ENCODE assay signal across 15 mouse cellular contexts in genomic region chr12:31755885-31756755, GRCm38 (mm10). TPM values are rescaled to one million over a fixed set of nuclear protein-coding genes. Genes with fewer than 3 reads are reported as not detected.
DNase-seq lines count a peak whose midpoint lies in the region; ATAC-seq and TF ChIP-seq lines count a peak whose summit lies in the region.
"Had no signal": no experiment of that assay in that cellular context is flagged by ENCODE, and none has a peak within 500 bp of the region (broad histone marks: within the 10 kb centered on the region; RNA-seq: fewer than 3 reads in every experiment).

No protein-coding gene starts in this region.

- no peaks in the 10 kb centered on the region for H3K36me3 ChIP-seq in spleen, adult 2 months (ENCODE audit: control insufficient read depth, insufficient read depth, low read length)
- H3K36me3 ChIP-seq in forebrain, embryonic 16.5 days (ENCODE audit: control insufficient read depth, insufficient read depth), result no peaks in the 10 kb centered on the region
- H3K36me3 ChIP-seq: midbrain, embryonic 15.5 days; neural tube, embryonic 13.5 days had no signal

- H3K27me3 ChIP-seq in spleen, adult 2 months (ENCODE audit: control insufficient read depth, insufficient read depth, low read length), result no peaks in the 10 kb centered on the region
- H3K27me3 ChIP-seq in forebrain, embryonic 16.5 days (replicated peaks; ENCODE audit: control insufficient read depth, insufficient read depth, low read length), result no peaks in the 10 kb centered on the region
- H3K27me3 ChIP-seq: midbrain, embryonic 15.5 days; neural tube, embryonic 13.5 days had no signal

- intact Hi-C loops in left cerebral cortex, postnatal 36 days (cut with DNase I), result no loop called here

- 33% methylated on average over 2 of the region's 2 CpGs for WGBS in spleen, adult 2 months
- 59% methylated on average over 2 of the region's 2 CpGs for WGBS in forebrain, embryonic 16.5 days

- no peak overlapping the region for H3K4me2 ChIP-seq in forebrain, embryonic 16.5 days (ENCODE audit: low read length)
- H3K4me2 ChIP-seq: midbrain, embryonic 15.5 days; neural tube, embryonic 13.5 days had no signal

- TF ChIP-seq POLR2A in spleen, adult 2 months (IDR thresholded peaks at IDR 0.05; ENCODE audit: low read depth, low read length), result no peak

- peak overlapping the region; percentile 62 for H3K27ac ChIP-seq in spleen, adult 2 months (ENCODE audit: insufficient read depth, low read length)
- H3K27ac ChIP-seq in forebrain, embryonic 16.5 days (ENCODE audit: low read length), result no peak overlapping the region
- H3K27ac ChIP-seq: hindbrain, postnatal 0 days; macrophage; midbrain, embryonic 15.5 days; neural tube, embryonic 13.5 days had no signal

- no peak overlapping the region for H3K4me3 ChIP-seq in spleen, adult 2 months (ENCODE audit: extremely low read depth, insufficient read depth, insufficient read length)
- no peak overlapping the region for H3K4me3 ChIP-seq in forebrain, embryonic 16.5 days (replicated peaks; ENCODE audit: low read length)
- H3K4me3 ChIP-seq: midbrain, embryonic 15.5 days; neural tube, embryonic 13.5 days had no signal

- DNase-seq in spleen, adult 2 months (ENCODE audit: low read depth in 1 of 2, low spot score in 2 of 2), result peak in 1 of 2 experiments; percentile 7
- DNase-seq in spleen, postnatal 14 days (ENCODE audit: low spot score in 2 of 2), result no peak
- DNase-seq in left cerebral cortex, postnatal 36 days (ENCODE audit: low spot score in 2 of 2), result peak; percentile 17 to 36
- peak; percentile 7 to 26 for DNase-seq in thymus, postnatal 36 days
- no peak for DNase-seq in urinary bladder, postnatal 25 days (ENCODE audit: low spot score)
- DNase-seq in cerebellum, adult 9-11 months, result no peak
- DNase-seq: heart, adult 18-20 months; heart, postnatal 10 days; kidney, postnatal 36 days had no signal

- no peak for TF ChIP-seq CTCF in spleen, adult 2 months (IDR thresholded peaks at IDR 0.05; ENCODE audit: extremely low read depth, insufficient read depth, insufficient read length, insufficient replicate concordance)

- H3K9ac ChIP-seq in forebrain, embryonic 16.5 days (replicated peaks; ENCODE audit: low read depth, low read length), result no peak overlapping the region
- H3K9ac ChIP-seq: midbrain, embryonic 15.5 days; neural tube, embryonic 13.5 days had no signal

- peak; percentile 83 for ATAC-seq in activated CD4-positive, CD25-positive, alpha-beta regulatory T cell, adult 4 months
- ATAC-seq in forebrain, embryonic 16.5 days, result no peak
- ATAC-seq: hindbrain, postnatal 0 days; midbrain, embryonic 15.5 days had no signal

- H3K4me1 ChIP-seq in spleen, adult 2 months (ENCODE audit: control insufficient read depth, insufficient read depth, insufficient read length), result peaks cover 2% of the 10 kb centered on the region
- no peaks in the 10 kb centered on the region for H3K4me1 ChIP-seq in forebrain, embryonic 16.5 days (replicated peaks; ENCODE audit: control insufficient read depth, insufficient read depth, low read length)
- H3K4me1 ChIP-seq: midbrain, embryonic 15.5 days; neural tube, embryonic 13.5 days had no signal

- H3K9me3 ChIP-seq in forebrain, embryonic 16.5 days (ENCODE audit: control insufficient read depth, low read length), result no peaks in the 10 kb centered on the region
- H3K9me3 ChIP-seq: midbrain, embryonic 15.5 days; neural tube, embryonic 13.5 days had no signal

RNA-seq across cellular contexts. Expression of gene Gpr22, which starts 42.4 kb away (rescaled TPM):
- not detected in 2 replicates for polyA plus RNA-seq in spleen, adult 2 months (2012; rRNA removed)
- polyA plus RNA-seq in activated CD4-positive, CD25-positive, alpha-beta regulatory T cell, adult 4 months (2017; shearing (Covaris generic)), result under 1 TPM; 0.33 to 0.40 TPM
- total RNA-seq in left cerebral cortex, postnatal 36 days (2021), result 10 to 100 TPM; 49.0 to 49.6 TPM
- 12.2 and 12.8 TPM in 2 replicates for polyA plus RNA-seq in forebrain, embryonic 16.5 days (2015; fragmentation: Nextera tagmentation; extraction: Ambion mirVana)
- polyA plus RNA-seq: macrophage had no signal

Comparison
In these comparisons a context has a peak if more than half of its experiments do, and no peak if none do; other contexts are left out.
1. DNase-seq: peak in left cerebral cortex, postnatal 36 days (2 of 2) and thymus, postnatal 36 days (2 of 2); none in spleen, postnatal 14 days (0 of 2), urinary bladder, postnatal 25 days (single experiment) and cerebellum, adult 9-11 months (single experiment).